Mouse (Mus musculus): ENCODE data around the gene Auts2. TPM values are rescaled to one million over a fixed set of nuclear protein-coding genes. Genes with fewer than 3 reads are reported as not detected.

The Auts2 gene
- polyA plus RNA-seq, 1 experiment from 2014 or later, result 14.7 TPM

GRCm38 (mm10) chr5:132302778-132303177 lies 240.4 kb downstream of the Auts2 start:
- ATAC-seq, result no peak
- no peak overlapping the region for H3K4me3 ChIP-seq (ENCODE audit: low read length)
- H3K4me1 ChIP-seq (ENCODE audit: control insufficient read depth, insufficient read depth, low read length), result 0 out of 2 replicates have a peak, but pooled peaks cover 5% of the 10 kb centered on the region
- no peak overlapping the region for H3K9ac ChIP-seq (ENCODE audit: low read depth, low read length)
- WGBS, result 86% methylated on average over 4 of the region's 4 CpGs
- no peaks in the 10 kb centered on the region for H3K27me3 ChIP-seq (replicated peaks; ENCODE audit: control insufficient read depth, insufficient read depth, low read length)
- no peaks in the 10 kb centered on the region for H3K36me3 ChIP-seq (ENCODE audit: control insufficient read depth, insufficient read depth, low read length)
- H3K9me3 ChIP-seq (ENCODE audit: control insufficient read depth, low read length), result no peaks in the 10 kb centered on the region
- H3K4me2 ChIP-seq (ENCODE audit: low read depth, low read length), result no peak overlapping the region
- H3K27ac ChIP-seq (ENCODE audit: low read length), result no peak overlapping the region

GRCm38 (mm10) chr5:132300794-132301193 lies 242.3 kb downstream of the Auts2 start:
- Histone ChIP-seq H3K4me3 (ENCODE audit: low read length) (no peak overlapping the region), H3K9me3 (ENCODE audit: control insufficient read depth, low read length) (no peaks in the 10 kb centered on the region), H3K9ac (ENCODE audit: low read depth, low read length) (no peak overlapping the region), H3K36me3 (ENCODE audit: control insufficient read depth, insufficient read depth, low read length) (no peaks in the 10 kb centered on the region), H3K4me2 (ENCODE audit: low read depth, low read length) (no peak overlapping the region), H3K4me1 (ENCODE audit: control insufficient read depth, insufficient read depth, low read length) (0 out of 2 replicates have a peak, but pooled peaks cover 5% of the 10 kb centered on the region), H3K27ac (ENCODE audit: low read length) (no peak overlapping the region), H3K27me3 (replicated peaks; ENCODE audit: control insufficient read depth, insufficient read depth, low read length) (no peaks in the 10 kb centered on the region)
- ATAC-seq, result no peak
- 43% methylated on average over 4 of the region's 4 CpGs for WGBS

GRCm38 (mm10) chr5:132299716-132300115 lies 243.4 kb downstream of the Auts2 start:
- Histone ChIP-seq H3K27ac (ENCODE audit: low read length) (no peak overlapping the region), H3K4me3 (ENCODE audit: low read length) (no peak overlapping the region), H3K4me1 (ENCODE audit: control insufficient read depth, insufficient read depth, low read length) (0 out of 2 replicates have a peak, but pooled peaks cover 2% of the 10 kb centered on the region), H3K36me3 (ENCODE audit: control insufficient read depth, insufficient read depth, low read length) (no peaks in the 10 kb centered on the region), H3K9ac (ENCODE audit: low read depth, low read length) (no peak overlapping the region), H3K27me3 (replicated peaks; ENCODE audit: control insufficient read depth, insufficient read depth, low read length) (no peaks in the 10 kb centered on the region), H3K9me3 (ENCODE audit: control insufficient read depth, low read length) (no peaks in the 10 kb centered on the region), H3K4me2 (ENCODE audit: low read depth, low read length) (no peak overlapping the region)
- ATAC-seq, result no peak
- 79% methylated on average over 4 of the region's 4 CpGs for WGBS

GRCm38 (mm10) chr5:132298996-132299395 lies 244.1 kb downstream of the Auts2 start:
- Histone ChIP-seq H3K36me3 (ENCODE audit: control insufficient read depth, insufficient read depth, low read length) (no peaks in the 10 kb centered on the region), H3K9ac (ENCODE audit: low read depth, low read length) (no peak overlapping the region), H3K9me3 (ENCODE audit: control insufficient read depth, low read length) (no peaks in the 10 kb centered on the region), H3K4me2 (ENCODE audit: low read depth, low read length) (no peak overlapping the region), H3K27me3 (replicated peaks; ENCODE audit: control insufficient read depth, insufficient read depth, low read length) (no peaks in the 10 kb centered on the region), H3K4me1 (ENCODE audit: control insufficient read depth, insufficient read depth, low read length) (0 out of 2 replicates have a peak, but pooled peaks cover 2% of the 10 kb centered on the region), H3K27ac (ENCODE audit: low read length) (no peak overlapping the region), H3K4me3 (ENCODE audit: low read length) (no peak overlapping the region)
- ATAC-seq, result peak; percentile 81

- Histone ChIP-seq H3K4me3 (ENCODE audit: low read length) (no peak overlapping the region), H3K9ac (ENCODE audit: low read depth, low read length) (no peak overlapping the region), H3K36me3 (ENCODE audit: control insufficient read depth, insufficient read depth, low read length) (no peaks in the 10 kb centered on the region), H3K4me1 (ENCODE audit: control insufficient read depth, insufficient read depth, low read length) (0 out of 2 replicates have a peak, but pooled peaks cover 2% of the 10 kb centered on the region), H3K4me2 (ENCODE audit: low read depth, low read length) (no peak overlapping the region), H3K27ac (ENCODE audit: low read length) (no peak overlapping the region), H3K9me3 (ENCODE audit: control insufficient read depth, low read length) (no peaks in the 10 kb centered on the region), H3K27me3 (replicated peaks; ENCODE audit: control insufficient read depth, insufficient read depth, low read length) (no peaks in the 10 kb centered on the region)
- no peak for ATAC-seq
- WGBS, result 90% methylated on average over 7 of the region's 7 CpGs
Observed at GRCm38 (mm10) chr5:132297309-132297708, 245.8 kb downstream of the Auts2 start.

- no peak overlapping the region for H3K4me2 ChIP-seq (ENCODE audit: low read depth, low read length)
- WGBS, result 63% methylated on average over 3 of the region's 3 CpGs
- H3K27ac ChIP-seq (ENCODE audit: low read length), result no peak overlapping the region
- H3K9ac ChIP-seq (ENCODE audit: low read depth, low read length), result no peak overlapping the region
- H3K36me3 ChIP-seq (ENCODE audit: control insufficient read depth, insufficient read depth, low read length), result no peaks in the 10 kb centered on the region
- no peaks in the 10 kb centered on the region for H3K9me3 ChIP-seq (ENCODE audit: control insufficient read depth, low read length)
- H3K27me3 ChIP-seq (replicated peaks; ENCODE audit: control insufficient read depth, insufficient read depth, low read length), result no peaks in the 10 kb centered on the region
- peaks cover 6% of the 10 kb centered on the region; the same call in 1 of the 2 replicates for H3K4me1 ChIP-seq (ENCODE audit: control insufficient read depth, insufficient read depth, low read length)
- no peak overlapping the region for H3K4me3 ChIP-seq (ENCODE audit: low read length)
- no peak for ATAC-seq
Observed at GRCm38 (mm10) chr5:132294469-132294868, 248.7 kb downstream of the Auts2 start.

- Histone ChIP-seq H3K9me3 (ENCODE audit: control insufficient read depth, low read length) (no peaks in the 10 kb centered on the region), H3K4me2 (ENCODE audit: low read depth, low read length) (no peak overlapping the region), H3K27ac (ENCODE audit: low read length) (no peak overlapping the region), H3K27me3 (replicated peaks; ENCODE audit: control insufficient read depth, insufficient read depth, low read length) (no peaks in the 10 kb centered on the region), H3K4me3 (ENCODE audit: low read length) (no peak overlapping the region), H3K9ac (ENCODE audit: low read depth, low read length) (no peak overlapping the region), H3K4me1 (ENCODE audit: control insufficient read depth, insufficient read depth, low read length) (peaks cover 4% of the 10 kb centered on the region; the same call in 1 of the 2 replicates), H3K36me3 (ENCODE audit: control insufficient read depth, insufficient read depth, low read length) (no peaks in the 10 kb centered on the region)
- ATAC-seq, result no peak
- WGBS, result 75% methylated on average over 2 of the region's 2 CpGs
Observed at GRCm38 (mm10) chr5:132292932-132293331, 250.2 kb downstream of the Auts2 start.

GRCm38 (mm10) chr5:132290606-132291535 lies 252.3 kb downstream of the Auts2 start:
- Histone ChIP-seq H3K27me3 (replicated peaks; ENCODE audit: control insufficient read depth, insufficient read depth, low read length) (no peaks in the 10 kb centered on the region), H3K4me2 (ENCODE audit: low read depth, low read length) (no peak overlapping the region), H3K27ac (ENCODE audit: low read length) (no peak overlapping the region), H3K36me3 (ENCODE audit: control insufficient read depth, insufficient read depth, low read length) (no peaks in the 10 kb centered on the region), H3K9me3 (ENCODE audit: control insufficient read depth, low read length) (no peaks in the 10 kb centered on the region), H3K9ac (ENCODE audit: low read depth, low read length) (no peak overlapping the region), H3K4me3 (ENCODE audit: low read length) (no peak overlapping the region), H3K4me1 (ENCODE audit: control insufficient read depth, insufficient read depth, low read length) (peaks cover 4% of the 10 kb centered on the region; the same call in 1 of the 2 replicates)
- WGBS, result 48% methylated on average over 13 of the region's 13 CpGs
- no peak for ATAC-seq

- WGBS, result 83% methylated on average over 3 of the region's 3 CpGs
- no peak overlapping the region for H3K9ac ChIP-seq (ENCODE audit: low read depth, low read length)
- H3K4me3 ChIP-seq (ENCODE audit: low read length), result no peak overlapping the region
- H3K27ac ChIP-seq (ENCODE audit: low read length), result no peak overlapping the region
- no peaks in the 10 kb centered on the region for H3K36me3 ChIP-seq (ENCODE audit: control insufficient read depth, insufficient read depth, low read length)
- no peaks in the 10 kb centered on the region for H3K27me3 ChIP-seq (replicated peaks; ENCODE audit: control insufficient read depth, insufficient read depth, low read length)
- H3K4me1 ChIP-seq (ENCODE audit: control insufficient read depth, insufficient read depth, low read length), result no peaks in the 10 kb centered on the region
- ATAC-seq, result no peak
- H3K9me3 ChIP-seq (ENCODE audit: control insufficient read depth, low read length), result no peaks in the 10 kb centered on the region
- H3K4me2 ChIP-seq (ENCODE audit: low read depth, low read length), result no peak overlapping the region
Observed at GRCm38 (mm10) chr5:132283741-132284140, 259.4 kb downstream of the Auts2 start.
